Mouse (Mus musculus) right cerebral cortex, adult 2 months (tissue): ENCODE measurements at regions not wholly inside any gene's neighbourhood (a gene's known extent, or its start where the extent isn't known, plus 50 kb on each side); places are given as distances from the start of the nearest gene placed in this dataset.

Source experiments
- DNase-seq, 2 experiments: peaks; one replicate each; pipeline ENCODE4 v3.0.0; 2021 to 2022; ENCODE audit warnings: low spot score in 2 of 2

GRCm38 (mm10) chr12:107231629-107232028 lies 256.8 kb upstream of the 3110018I06Rik start:
- DNase-seq, result no peak

DNA sequence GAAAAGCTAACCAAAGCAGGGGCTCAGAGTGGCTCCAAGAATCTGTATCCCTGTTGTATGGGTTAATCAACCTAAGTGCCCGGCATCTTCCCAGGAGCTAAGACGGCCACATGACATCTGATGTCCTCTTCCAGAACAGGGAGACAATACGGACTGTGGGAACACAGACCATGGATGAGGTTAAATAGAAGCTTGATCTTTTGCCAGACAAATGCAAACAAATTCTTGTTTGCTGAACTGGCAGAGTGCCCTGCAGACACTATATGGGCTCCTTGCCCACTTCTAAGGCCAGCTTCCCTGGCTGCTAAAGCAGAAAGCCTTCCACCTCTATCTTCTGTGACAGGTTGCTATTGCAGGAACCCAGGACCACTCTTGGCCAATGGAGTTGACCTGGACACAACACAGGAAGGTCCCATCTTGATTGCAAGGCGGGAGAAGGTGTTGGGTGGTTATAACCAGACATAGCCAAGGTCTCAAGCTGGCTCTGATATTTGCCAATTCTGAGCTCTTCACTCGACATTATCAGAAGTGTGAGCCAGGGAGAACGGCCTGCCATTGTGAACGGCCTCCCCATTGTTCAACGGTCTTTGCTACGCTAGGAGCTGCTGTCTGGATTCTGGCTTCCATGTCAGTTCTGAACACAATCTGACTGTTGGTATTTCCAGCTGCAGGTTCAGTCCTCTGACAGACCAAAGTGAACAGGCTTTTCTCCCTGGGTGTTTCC lies 237.5 kb upstream of the 3110018I06Rik start:
- no peak for DNase-seq

DNA sequence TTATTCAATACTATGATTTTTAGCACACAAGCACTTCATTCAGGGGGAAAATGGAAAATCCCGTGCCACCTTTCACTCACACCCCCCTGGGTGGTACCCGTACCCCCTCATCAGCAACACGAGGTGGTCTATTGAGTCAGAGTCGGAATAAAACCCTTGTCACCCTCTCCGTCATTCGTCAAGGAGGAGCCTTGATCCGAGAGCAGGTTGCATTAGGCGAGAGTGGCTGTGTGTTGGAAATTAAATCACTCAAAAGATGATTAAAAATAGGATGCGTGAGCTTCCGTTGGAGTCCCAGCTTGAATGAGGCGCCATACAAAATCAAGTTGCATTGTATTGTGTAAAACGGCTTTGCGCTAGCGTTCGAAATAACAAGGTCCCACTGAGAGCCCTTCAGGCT lies 236.5 kb upstream of the 3110018I06Rik start:
- DNase-seq, result no peak

GRCm38 (mm10) chr12:107262076-107262475 lies 226.4 kb upstream of the 3110018I06Rik start:
- no peak for DNase-seq

DNA sequence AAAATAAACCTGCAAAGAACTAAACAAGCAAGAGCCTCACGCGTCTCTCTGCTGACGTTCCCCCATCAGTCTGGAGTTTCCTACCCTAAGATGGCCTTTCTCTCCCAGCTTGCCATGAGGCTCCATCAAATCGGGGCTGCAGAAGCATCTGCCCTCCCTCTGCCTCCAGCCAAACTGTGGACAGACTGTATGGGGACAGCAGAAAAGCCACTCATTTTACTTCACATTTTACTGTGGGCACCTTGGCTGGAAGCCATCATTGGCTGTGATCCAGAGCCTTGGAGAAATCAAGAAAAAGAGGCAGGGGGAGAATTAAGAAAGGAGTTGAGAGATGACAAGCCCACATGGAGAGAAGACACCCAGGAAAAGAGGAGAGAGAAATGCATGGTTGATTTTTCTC lies 225.9 kb upstream of the 3110018I06Rik start:
- DNase-seq, result no peak

DNA sequence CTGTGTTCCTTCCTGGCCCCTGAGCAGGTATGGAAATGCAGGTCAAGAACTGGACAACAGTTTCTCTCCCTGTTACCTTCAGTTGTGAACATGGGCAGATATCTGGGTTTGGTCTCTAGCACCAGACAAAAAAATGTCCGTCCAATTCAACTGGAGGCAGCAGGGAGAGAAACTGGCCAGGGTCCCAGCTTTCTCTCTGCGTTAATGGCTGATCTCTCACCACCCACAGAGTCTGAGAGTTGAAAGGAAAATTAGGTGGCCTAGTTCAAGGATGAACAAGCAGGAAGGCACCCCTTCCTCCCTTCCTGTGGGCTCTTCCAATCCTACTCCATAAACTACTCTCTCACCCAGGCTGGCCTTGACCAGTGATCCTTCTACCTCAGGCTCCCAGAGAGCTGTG lies 221.7 kb upstream of the 3110018I06Rik start:
- DNase-seq, result no peak

- no peak for DNase-seq
Measured at GRCm38 (mm10) chr12:107285622-107286021, 202.8 kb upstream of the 3110018I06Rik start.

- DNase-seq, result no peak
Measured at GRCm38 (mm10) chr12:107291377-107291776, 197.1 kb upstream of the 3110018I06Rik start.

- no peak for DNase-seq
Measured at GRCm38 (mm10) chr12:107307094-107307740, 181.2 kb upstream of the 3110018I06Rik start.

- no peak for DNase-seq
Measured at GRCm38 (mm10) chr12:107315446-107315845, 173.0 kb upstream of the 3110018I06Rik start.

DNA sequence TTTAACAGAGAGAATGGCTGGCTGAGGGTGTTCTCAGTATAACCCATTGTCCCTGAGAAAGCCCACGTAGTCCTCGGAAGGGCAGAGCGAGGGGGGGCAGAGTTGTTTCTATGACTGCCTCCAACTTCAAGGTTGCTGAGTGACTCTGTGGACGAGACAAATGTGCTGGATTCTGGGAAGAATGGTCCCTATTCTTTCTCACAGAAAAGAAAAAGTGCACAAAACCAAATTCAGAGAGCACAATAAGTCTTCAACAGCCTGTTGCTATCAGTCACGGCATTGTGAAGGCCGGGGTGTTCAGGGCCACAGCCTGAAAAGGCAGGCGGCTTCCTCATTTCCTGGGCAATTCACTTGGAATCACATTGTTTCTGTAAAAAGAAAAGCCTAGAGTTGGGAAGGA lies 165.6 kb upstream of the 3110018I06Rik start:
- DNase-seq, result no peak

GRCm38 (mm10) chr12:107326101-107326500 lies 162.3 kb upstream of the 3110018I06Rik start:
- no peak for DNase-seq

DNA sequence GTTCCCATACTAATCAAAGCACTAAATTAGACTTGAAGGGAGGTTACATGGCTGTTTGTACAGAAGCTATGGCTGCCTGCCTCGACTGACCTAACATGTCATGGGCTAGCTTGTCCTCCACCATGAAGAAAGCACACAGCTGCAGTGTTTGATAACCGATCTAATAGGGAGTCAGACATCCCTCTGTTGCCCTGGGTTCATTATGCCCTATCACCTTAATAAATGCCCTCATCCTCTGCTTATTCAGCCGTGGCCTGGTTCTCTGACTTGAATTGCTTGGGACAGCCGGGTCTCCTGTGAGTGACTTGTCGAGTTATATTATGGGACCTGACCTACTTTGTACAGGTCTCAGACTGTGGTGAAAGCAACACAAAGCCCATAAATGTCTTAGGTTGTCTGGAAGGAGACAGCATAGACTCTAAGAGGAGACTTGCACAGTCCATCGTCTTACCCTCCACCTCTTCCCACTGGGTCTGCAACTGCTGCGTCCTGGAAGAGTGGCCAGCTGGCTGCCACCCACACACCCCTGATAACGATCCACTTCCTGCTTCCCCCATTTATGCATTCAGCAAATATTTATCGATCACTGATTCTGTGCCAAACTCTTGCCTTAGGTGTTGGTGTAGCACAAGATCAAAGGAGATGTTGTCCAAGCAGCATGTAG lies 161.2 kb upstream of the 3110018I06Rik start:
- no peak for DNase-seq

- DNase-seq, result no peak
Measured at GRCm38 (mm10) chr12:107328986-107329385, 159.4 kb upstream of the 3110018I06Rik start.

- DNase-seq, result no peak
Measured at GRCm38 (mm10) chr12:107334366-107334765, 154.1 kb upstream of the 3110018I06Rik start.

- peak; percentile 9 to 12 for DNase-seq
Measured at GRCm38 (mm10) chr12:107335106-107335505, 153.3 kb upstream of the 3110018I06Rik start.

GRCm38 (mm10) chr12:107338758-107339157 lies 149.7 kb upstream of the 3110018I06Rik start:
- no peak for DNase-seq

- no peak for DNase-seq
Measured at GRCm38 (mm10) chr12:107356211-107356610, 132.2 kb upstream of the 3110018I06Rik start.

GRCm38 (mm10) chr12:107356974-107357373 lies 131.5 kb upstream of the 3110018I06Rik start:
- DNase-seq, result no peak

DNA sequence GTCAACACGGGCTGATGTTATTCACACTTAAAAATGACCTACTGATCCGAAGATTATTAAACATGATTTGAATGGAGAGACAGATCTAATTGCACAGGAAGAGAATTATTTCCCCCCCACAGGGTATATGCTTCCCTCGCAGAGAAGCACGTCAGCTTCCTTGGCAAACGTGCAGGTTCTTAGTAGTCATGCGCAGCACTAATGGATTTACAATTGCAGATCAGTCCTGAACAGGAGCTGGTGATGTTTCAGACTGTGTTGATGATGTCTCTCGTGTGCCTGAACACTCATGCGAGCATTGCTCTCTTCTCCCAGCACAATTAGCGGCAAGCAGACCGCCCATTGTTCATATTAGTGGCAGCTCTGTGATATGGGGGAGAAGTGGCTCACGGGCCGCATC lies 127.9 kb upstream of the 3110018I06Rik start:
- DNase-seq, result no peak

- DNase-seq, result no peak
Measured at GRCm38 (mm10) chr12:107361606-107362005, 126.8 kb upstream of the 3110018I06Rik start.

DNA sequence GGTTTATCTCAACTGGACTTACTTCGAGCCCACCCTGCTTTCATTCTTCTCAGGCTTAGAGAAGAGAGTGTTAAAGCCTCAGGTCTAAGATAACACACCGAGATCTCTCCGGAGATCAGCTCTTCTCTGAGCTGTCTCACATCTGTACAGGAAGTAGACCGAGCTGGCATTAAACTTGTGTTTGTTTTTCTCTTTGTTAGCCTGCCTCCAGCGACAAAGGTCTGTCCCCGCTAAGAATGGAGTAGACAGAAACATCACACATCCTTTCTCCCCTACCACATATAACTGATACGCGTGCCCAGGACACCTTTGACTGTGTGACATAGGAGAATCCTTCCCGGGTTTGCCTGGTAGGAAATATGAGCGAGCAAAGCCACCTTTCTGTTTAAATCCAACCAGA lies 126.3 kb upstream of the 3110018I06Rik start:
- DNase-seq, result no peak

- no peak for DNase-seq
Measured at GRCm38 (mm10) chr12:107372254-107372653, 116.2 kb upstream of the 3110018I06Rik start.
